Mouse (Mus musculus) C2C12 (cell line): ENCODE measurements around the gene Pou2f1. TPM values are rescaled to one million over a fixed set of nuclear protein-coding genes. Genes with fewer than 3 reads are reported as not detected.

ENCODE experiments used
- H3K27me3 ChIP-seq: one replicate; pipeline ENCODE4 v1.6.1; 2011; ENCODE audit not compliant: control insufficient read depth, insufficient read depth, insufficient read length
- H3K36me3 ChIP-seq: one replicate; pipeline ENCODE4 v1.6.1; 2011; ENCODE audit not compliant: control insufficient read depth, insufficient read depth
- H3K4me3 ChIP-seq: one replicate; pipeline ENCODE4 v1.5.1; 2011; ENCODE audit warnings: mild to moderate bottlenecking, control low read depth; ENCODE audit not compliant: poor library complexity, insufficient read depth, severe bottlenecking
- H3K79me2 ChIP-seq: one replicate; pipeline ENCODE4 v1.6.1; 2011; ENCODE audit not compliant: control insufficient read depth, insufficient read depth
- H3K79me3 ChIP-seq: one replicate; pipeline ENCODE4 v1.6.1; 2011; ENCODE audit warnings: low read depth, control low read depth
- H3ac ChIP-seq: one replicate; pipeline ENCODE3; 2011; ENCODE audit warnings: low read depth; ENCODE audit not compliant: control insufficient read depth, insufficient read length
- CEBPB ChIP-seq: IDR thresholded peaks from one replicate; pipeline ENCODE4 v1.6.1; 2011; ENCODE audit warnings: low read depth, mild to moderate bottlenecking, control low read depth, moderate library complexity
- CTCF ChIP-seq: IDR thresholded peaks from one replicate; pipeline ENCODE4 v1.5.1; 2011; ENCODE audit not compliant: control insufficient read depth, insufficient read depth, insufficient read length
- FOSL1 ChIP-seq: IDR thresholded peaks from one replicate; pipeline ENCODE4 v1.8.0; 2011; ENCODE audit warnings: mild to moderate bottlenecking, low read length; ENCODE audit not compliant: poor library complexity, insufficient read depth, severe bottlenecking
- MAX ChIP-seq: IDR thresholded peaks from one replicate; pipeline ENCODE4 v1.6.1; 2011; ENCODE audit warnings: mild to moderate bottlenecking, control low read depth
- MYOD1 ChIP-seq: IDR thresholded peaks from one replicate; pipeline ENCODE4 v1.6.1; 2011; ENCODE audit warnings: low read depth; ENCODE audit not compliant: control insufficient read depth, insufficient read length
- MYOG ChIP-seq: IDR thresholded peaks from one replicate; pipeline ENCODE4 v1.6.1; 2011; ENCODE audit not compliant: control insufficient read depth, insufficient read length; ENCODE audit errors: extremely low read depth
- USF1 ChIP-seq: IDR thresholded peaks from one replicate; pipeline ENCODE4 v1.6.1; 2011; ENCODE audit warnings: low read depth, mild to moderate bottlenecking, control low read depth, moderate library complexity
- polyA plus RNA-seq: library from polyadenylated mRNA; unstranded; fragments of >200 nt; fragmentation: generic; extraction: Trizol; gene quantifications from one replicate; pipeline ENCODE4 v1.2.1, GENCODE M21; 2012; ENCODE audit warnings: missing spikeins

Pou2f1 gene
- polyA plus RNA-seq, 1 experiment: 3.2 TPM

DNA sequence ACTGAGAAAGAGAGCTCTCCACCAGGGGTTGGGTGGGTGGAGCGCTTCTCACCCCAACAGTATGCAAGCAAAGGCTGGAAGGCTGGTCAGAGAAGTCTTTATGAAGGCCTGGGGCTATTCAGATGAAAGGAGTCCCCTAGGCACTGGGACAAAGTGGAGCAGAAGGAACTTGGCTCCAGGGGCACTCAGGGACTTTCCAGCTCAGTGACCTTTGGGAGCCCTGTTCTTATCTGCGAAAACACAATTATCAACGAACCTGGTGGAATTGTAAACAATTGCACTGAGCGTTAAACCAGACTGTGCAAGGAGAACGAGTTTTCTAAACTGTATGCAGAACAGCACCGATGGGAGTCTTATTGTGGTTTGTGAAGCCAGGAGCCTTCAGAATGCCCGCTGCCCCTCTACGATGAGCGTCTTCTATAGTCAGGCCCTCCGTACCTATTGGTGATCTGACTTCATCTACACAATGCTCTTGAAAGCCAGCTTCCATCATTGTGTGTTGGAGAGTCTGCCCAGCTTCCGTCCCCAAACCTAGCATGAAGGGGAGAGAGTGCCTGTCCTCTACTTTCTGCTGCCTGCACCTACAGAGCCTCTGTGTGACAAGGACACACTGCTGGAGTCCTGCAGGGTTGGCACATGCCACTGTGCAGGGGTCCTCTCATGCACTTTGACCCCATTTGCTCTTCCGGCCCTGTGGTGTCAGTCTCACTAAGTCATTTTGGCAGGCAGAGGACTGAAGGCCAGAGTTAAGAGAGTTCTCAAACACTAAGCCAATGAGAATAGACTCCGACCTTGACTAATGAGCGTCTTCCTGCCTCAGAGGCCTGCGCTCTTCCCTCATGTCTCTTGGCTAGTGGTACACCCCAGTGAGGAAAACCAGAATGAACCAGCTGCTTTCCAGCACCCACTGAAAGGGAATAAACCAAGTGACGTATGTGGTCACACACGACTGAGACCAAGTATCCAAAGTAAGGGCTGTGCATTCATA lies 152.7 kb downstream of the Pou2f1 start:
- H3K36me3 ChIP-seq: no peaks in the 10 kb centered on the region
- no peaks in the 10 kb centered on the region for H3K79me3 ChIP-seq
- H3K79me2 ChIP-seq: no peaks in the 10 kb centered on the region
- H3ac ChIP-seq: no peak overlapping the region
- H3K27me3 ChIP-seq: no peaks in the 10 kb centered on the region
- TF ChIP-seq USF1: no peak
- TF ChIP-seq CEBPB: no peak
- no peak for TF ChIP-seq CTCF
- TF ChIP-seq MAX: no peak
- no peak for TF ChIP-seq MYOG
- no peak for TF ChIP-seq FOSL1
- TF ChIP-seq MYOD1: no peak
- H3K4me3 ChIP-seq: no peak overlapping the region

DNA sequence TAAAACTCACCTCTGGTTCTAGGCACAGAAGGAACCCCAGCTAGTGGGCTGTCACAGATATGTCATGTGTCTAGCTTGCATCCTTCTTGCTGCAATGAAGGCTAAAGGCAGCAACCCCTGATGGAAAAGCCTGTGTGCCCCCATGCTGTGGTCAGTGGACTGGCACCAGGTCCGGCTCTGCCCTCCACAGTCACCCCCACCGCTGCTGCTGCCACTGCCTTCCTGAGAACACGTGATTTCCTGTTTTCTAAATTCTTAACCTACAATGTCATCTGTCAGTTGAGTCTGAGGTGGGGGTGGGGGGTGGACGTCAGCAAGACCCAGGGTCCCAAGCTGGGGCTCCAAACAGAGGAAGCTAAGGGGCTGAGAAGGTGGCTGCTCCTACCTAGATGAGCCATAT lies 153.6 kb downstream of the Pou2f1 start:
- H3K27me3 ChIP-seq: no peaks in the 10 kb centered on the region
- TF ChIP-seq FOSL1: no peak
- TF ChIP-seq CTCF: no peak
- TF ChIP-seq USF1: no peak
- TF ChIP-seq MYOG: no peak
- no peaks in the 10 kb centered on the region for H3K79me3 ChIP-seq
- no peaks in the 10 kb centered on the region for H3K79me2 ChIP-seq
- no peak overlapping the region for H3K4me3 ChIP-seq
- H3K36me3 ChIP-seq: no peaks in the 10 kb centered on the region
- H3ac ChIP-seq: no peak overlapping the region

DNA sequence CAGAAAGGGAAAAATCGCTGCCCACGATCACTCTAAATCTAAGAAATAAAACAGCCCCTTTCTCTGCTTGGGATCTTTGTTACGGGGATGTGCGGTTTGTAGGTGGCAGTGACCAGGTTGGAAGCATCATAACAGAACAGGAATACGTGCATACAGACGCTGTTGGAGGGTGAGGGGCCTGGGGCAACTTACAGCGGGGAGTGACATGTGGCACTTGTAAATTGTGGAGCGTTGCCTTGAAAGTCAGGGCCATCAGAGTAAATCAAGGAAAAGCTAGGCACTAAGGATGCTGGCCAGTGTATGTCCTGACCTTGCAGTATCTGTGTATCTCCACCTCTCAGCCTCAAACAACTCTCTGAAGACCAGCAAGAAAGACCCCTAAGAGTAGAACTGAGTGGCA lies 154.1 kb downstream of the Pou2f1 start:
- Histone ChIP-seq H3K79me3 (no peaks in the 10 kb centered on the region), H3K27me3 (no peaks in the 10 kb centered on the region), H3K79me2 (no peaks in the 10 kb centered on the region), H3K36me3 (no peaks in the 10 kb centered on the region), H3ac (no peak overlapping the region), H3K4me3 (no peak overlapping the region)
- TF ChIP-seq MYOG (no peak), USF1 (no peak), MYOD1 (no peak), FOSL1 (no peak), CEBPB (no peak), CTCF (no peak), MAX (no peak)

DNA sequence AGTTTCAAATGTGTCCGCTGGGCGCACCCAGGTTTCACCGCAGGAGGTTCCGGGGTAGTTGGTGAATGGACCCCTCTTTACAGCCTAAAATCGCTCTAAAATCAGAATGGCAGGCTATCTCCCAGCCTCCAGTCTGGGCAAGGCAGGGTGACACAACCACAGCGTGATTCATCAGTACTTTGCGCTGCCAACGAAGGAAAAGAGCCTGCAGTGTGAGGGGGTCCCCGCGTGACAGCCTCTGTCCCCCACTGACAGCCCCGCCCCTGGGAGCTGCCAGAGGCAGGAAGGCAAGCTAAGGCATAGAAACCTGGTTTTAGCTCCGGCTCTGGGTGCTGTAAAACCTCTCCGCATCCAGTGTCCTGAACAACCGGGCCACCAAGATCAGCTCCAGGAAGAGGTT lies 157.1 kb downstream of the Pou2f1 start:
- Histone ChIP-seq H3K79me2 (no peaks in the 10 kb centered on the region), H3K79me3 (no peaks in the 10 kb centered on the region), H3K27me3 (no peaks in the 10 kb centered on the region), H3ac (no peak overlapping the region), H3K36me3 (no peaks in the 10 kb centered on the region), H3K4me3 (peak overlapping the region; percentile 11)
- TF ChIP-seq MAX (no peak), CEBPB (no peak), CTCF (no peak), MYOD1 (no peak), MYOG (no peak), USF1 (no peak), FOSL1 (no peak)

DNA sequence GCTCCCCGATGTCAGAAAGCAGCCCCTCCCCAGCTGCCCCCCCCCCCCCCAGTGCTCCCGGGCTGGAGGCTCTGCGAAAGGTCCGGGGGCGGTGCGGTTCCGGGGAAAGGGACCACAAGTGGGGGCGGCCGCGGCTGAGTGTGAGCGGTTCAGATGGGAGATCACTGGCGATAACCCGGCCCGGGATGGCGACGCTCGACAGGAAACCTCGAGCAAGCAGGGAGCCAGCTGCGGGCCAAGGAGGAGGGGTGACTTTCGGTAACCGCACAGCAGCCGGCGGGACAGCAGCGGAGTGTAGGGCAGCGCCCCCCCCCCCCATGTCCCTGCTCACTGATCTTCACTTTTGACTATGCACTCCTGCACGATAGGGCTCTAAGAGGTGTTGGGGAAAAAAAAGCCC lies 157.5 kb downstream of the Pou2f1 start:
- Histone ChIP-seq H3K79me3 (no peaks in the 10 kb centered on the region), H3K4me3 (peak overlapping the region; percentile 11), H3K79me2 (no peaks in the 10 kb centered on the region), H3K36me3 (no peaks in the 10 kb centered on the region), H3K27me3 (no peaks in the 10 kb centered on the region), H3ac (peak overlapping the region; percentile 59)
- no peak for TF ChIP-seq FOSL1
- TF ChIP-seq MAX: no peak
- TF ChIP-seq USF1: no peak
- TF ChIP-seq CTCF: no peak
- no peak for TF ChIP-seq CEBPB
- no peak for TF ChIP-seq MYOG
- TF ChIP-seq MYOD1: no peak

DNA sequence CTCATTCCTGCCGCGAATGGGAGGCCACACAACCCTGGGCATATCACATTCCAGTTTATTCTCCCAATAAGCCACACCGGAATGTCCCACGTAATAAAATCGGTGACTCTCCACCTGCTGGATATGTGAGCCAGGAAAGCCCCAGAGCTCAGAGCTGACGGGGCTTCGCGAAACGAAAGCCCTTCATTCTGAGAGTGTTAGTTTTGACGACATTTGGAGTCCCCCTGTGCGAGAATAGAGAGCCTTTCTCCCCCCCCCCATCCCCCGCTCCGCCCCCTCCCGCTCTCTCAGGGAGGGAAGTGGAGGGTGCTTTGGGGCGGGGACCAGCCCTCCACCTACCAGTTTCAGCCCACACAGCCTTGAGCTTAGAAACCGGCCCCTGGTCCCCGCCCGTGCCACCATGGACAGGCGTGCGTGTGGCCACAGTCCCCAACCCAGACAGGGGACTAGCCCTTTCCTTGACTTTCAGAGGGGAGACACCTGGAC lies 158.0 kb downstream of the Pou2f1 start:
- H3K79me2 ChIP-seq: no peaks in the 10 kb centered on the region
- no peaks in the 10 kb centered on the region for H3K79me3 ChIP-seq
- no peak overlapping the region for H3ac ChIP-seq
- no peaks in the 10 kb centered on the region for H3K36me3 ChIP-seq
- no peaks in the 10 kb centered on the region for H3K27me3 ChIP-seq
- H3K4me3 ChIP-seq: no peak overlapping the region
- TF ChIP-seq MYOD1 (no peak), MAX (no peak), CTCF (no peak), FOSL1 (no peak), MYOG (no peak), USF1 (no peak), CEBPB (no peak)
